Mouse (Mus musculus): ENCODE measurements around the gene Ncr1. TPM values are rescaled to one million over a fixed set of nuclear protein-coding genes. Genes with fewer than 3 reads are reported as not detected.

The Ncr1 gene
- polyA plus RNA-seq, 1 experiment from 2014 or later = not detected

Small RNA genes within 50 kb of the gene (microRNA-seq; reads per million reads assigned to microRNA genes)
- gene Gm24752 (not detected), gene Gm25349 (not detected)

Other genes with a start within 250 kb of the Ncr1 start
- gene Ttyh1, start 218.3 kb upstream of the Ncr1 start, polyA plus RNA-seq (2015; fragmentation: Nextera tagmentation; extraction: Ambion mirVana) = 2.4 and 2.7 TPM in 2 replicates
- 59.7 and 74.2 TPM in 2 replicates for gene Leng8, start 200.7 kb upstream of the Ncr1 start, polyA plus RNA-seq (2015; fragmentation: Nextera tagmentation; extraction: Ambion mirVana)
- gene Leng9, start 187.3 kb upstream of the Ncr1 start, polyA plus RNA-seq (2015; fragmentation: Nextera tagmentation; extraction: Ambion mirVana) = 3.6 and 4.3 TPM in 2 replicates
- gene Cdc42ep5, start 172.9 kb upstream of the Ncr1 start, polyA plus RNA-seq (2015; fragmentation: Nextera tagmentation; extraction: Ambion mirVana) = 36.5 and 43.2 TPM in 2 replicates
- gene Lilra5, start 100.0 kb upstream of the Ncr1 start, polyA plus RNA-seq (2015; fragmentation: Nextera tagmentation; extraction: Ambion mirVana) = not detected in 2 replicates
- gene Gp6, start 60.0 kb downstream of the Ncr1 start, polyA plus RNA-seq (2015; fragmentation: Nextera tagmentation; extraction: Ambion mirVana) = 0.39 TPM in 1 of 2 replicates, not detected in the other
- gene Rdh13, start 107.9 kb downstream of the Ncr1 start, polyA plus RNA-seq (2015; fragmentation: Nextera tagmentation; extraction: Ambion mirVana) = 34.4 and 34.5 TPM in 2 replicates
- 8.8 and 10.1 TPM in 2 replicates for gene Eps8l1, start 123.0 kb downstream of the Ncr1 start, polyA plus RNA-seq (2015; fragmentation: Nextera tagmentation; extraction: Ambion mirVana)
- 22.1 and 31.6 TPM in 2 replicates for gene Ppp1r12c, start 164.0 kb downstream of the Ncr1 start, polyA plus RNA-seq (2015; fragmentation: Nextera tagmentation; extraction: Ambion mirVana)
- 20.9 and 21.6 TPM in 2 replicates for gene Tnnt1, start 178.7 kb downstream of the Ncr1 start, polyA plus RNA-seq (2015; fragmentation: Nextera tagmentation; extraction: Ambion mirVana)
- 5.8 and 6.1 TPM in 2 replicates for gene Tnni3, start 186.5 kb downstream of the Ncr1 start, polyA plus RNA-seq (2015; fragmentation: Nextera tagmentation; extraction: Ambion mirVana)
- gene Dnaaf3, start 194.7 kb downstream of the Ncr1 start, polyA plus RNA-seq (2015; fragmentation: Nextera tagmentation; extraction: Ambion mirVana) = 3.3 and 3.5 TPM in 2 replicates
- gene Syt5, start 209.8 kb downstream of the Ncr1 start, polyA plus RNA-seq (2015; fragmentation: Nextera tagmentation; extraction: Ambion mirVana) = 5.3 and 6.6 TPM in 2 replicates